Mouse (Mus musculus): ENCODE data around the gene Tenm4. TPM values are rescaled to one million over a fixed set of nuclear protein-coding genes. Genes with fewer than 3 reads are reported as not detected.

Tenm4 gene
- polyA plus RNA-seq, 1 experiment from 2014 or later = 24.0 TPM

DNA sequence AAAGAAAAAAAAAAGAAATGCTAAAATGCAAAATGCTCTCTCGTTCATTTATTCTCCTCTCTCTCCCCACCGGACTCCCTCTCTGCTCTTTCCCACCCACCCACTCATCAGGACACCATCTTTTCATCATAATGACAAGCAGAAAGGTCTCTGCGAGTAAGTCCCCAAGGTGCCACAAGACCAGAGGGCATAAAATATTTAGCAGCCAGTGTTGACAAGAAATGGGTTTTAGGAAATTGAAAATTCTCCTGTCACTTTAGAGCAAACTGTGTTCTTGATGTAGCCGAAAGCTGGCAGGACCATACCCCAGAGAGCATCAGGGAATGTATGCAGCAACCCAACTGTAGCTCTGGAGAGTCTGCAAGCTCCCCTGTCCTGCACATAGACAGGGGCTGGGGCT, 700.0 kb downstream of the Tenm4 start:
- Histone ChIP-seq H3K36me3 (peaks cover 6% of the 10 kb centered on the region; the same call in 1 of the 2 replicates), H3K27ac (no peak overlapping the region), H3K4me3 (replicated peaks) (no peak overlapping the region), H3K4me2 (no peak overlapping the region), H3K27me3 (replicated peaks) (no peaks in the 10 kb centered on the region), H3K4me1 (no peaks in the 10 kb centered on the region), H3K9ac (no peak overlapping the region), H3K9me3 (no peaks in the 10 kb centered on the region)
- 90% methylated on average over 4 of the region's 4 CpGs for WGBS
- ATAC-seq (ENCODE audit: insufficient read depth, low FRiP score, low read depth) = no peak

DNA sequence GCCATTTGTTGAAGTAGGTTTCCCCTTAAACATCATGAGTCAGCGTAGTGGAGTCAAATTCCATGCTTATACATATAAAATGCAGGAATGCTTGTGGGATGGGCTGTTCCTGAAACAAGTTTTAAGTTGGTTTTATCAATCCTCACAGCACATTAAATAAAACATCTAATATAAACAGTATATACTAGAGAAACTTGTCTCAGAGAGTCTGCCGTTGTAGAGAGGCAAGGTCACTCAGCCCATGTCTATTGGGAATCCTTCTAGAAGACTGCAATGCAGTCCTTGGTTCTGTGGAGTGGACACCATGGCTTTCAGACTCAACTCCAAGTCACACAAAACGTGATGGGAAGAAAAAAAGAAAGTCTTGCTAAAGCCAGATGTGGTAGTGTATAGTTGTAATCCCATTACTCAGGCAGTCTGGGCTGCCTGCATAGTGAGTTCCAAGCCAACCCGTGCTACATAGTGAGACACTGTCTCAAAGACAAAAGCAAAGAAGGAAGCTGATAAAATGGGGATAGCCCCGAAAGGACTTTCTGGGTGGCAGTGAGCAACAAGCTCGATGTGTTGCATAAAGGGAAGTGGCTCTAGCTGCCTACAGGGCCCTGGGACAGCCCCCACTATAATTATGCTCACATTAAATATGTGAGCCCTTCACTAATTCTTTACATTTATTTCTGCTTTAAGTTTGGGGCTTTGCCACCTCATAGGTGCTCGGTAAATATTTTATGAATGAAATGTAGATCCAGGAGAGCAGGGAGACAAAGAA, 707.6 kb downstream of the Tenm4 start:
- H3K27ac ChIP-seq = no peak overlapping the region
- 67% methylated on average over 7 of the region's 7 CpGs for WGBS

DNA sequence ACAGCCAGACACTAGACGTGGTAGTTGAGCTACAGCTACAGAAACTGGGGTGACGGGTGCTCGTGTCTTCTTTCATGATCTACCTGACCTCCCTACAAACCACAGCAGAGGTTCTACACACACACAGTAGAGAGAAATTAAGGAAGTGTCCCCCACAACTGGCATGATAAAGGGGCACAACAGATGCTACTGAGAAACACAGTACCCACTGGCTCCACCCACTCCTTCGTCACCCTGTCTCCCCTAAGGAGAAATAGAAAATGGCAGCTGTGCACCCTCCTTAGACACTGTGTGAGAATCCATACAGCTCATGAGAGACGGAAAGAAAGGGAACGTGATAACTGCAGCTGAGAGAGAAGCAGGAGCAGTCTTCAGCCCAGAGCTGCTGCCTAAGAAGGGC, 708.5 kb downstream of the Tenm4 start:
- Histone ChIP-seq H3K4me1 (no peaks in the 10 kb centered on the region), H3K4me3 (replicated peaks) (no peak overlapping the region), H3K36me3 (no peaks in the 10 kb centered on the region), H3K27me3 (replicated peaks) (no peaks in the 10 kb centered on the region), H3K27ac (no peak overlapping the region), H3K9me3 (no peaks in the 10 kb centered on the region), H3K9ac (no peak overlapping the region), H3K4me2 (no peak overlapping the region)
- WGBS = 85% methylated on average over 6 of the region's 6 CpGs
- ATAC-seq (ENCODE audit: insufficient read depth, low FRiP score, low read depth) = no peak

More for the DNA sequence above, 707.6 kb downstream of the Tenm4 start:
- ATAC-seq (ENCODE audit: insufficient read depth, low FRiP score, low read depth) = no peak
- Histone ChIP-seq H3K27me3 (replicated peaks) (no peaks in the 10 kb centered on the region), H3K4me2 (no peak overlapping the region), H3K4me3 (replicated peaks) (no peak overlapping the region), H3K9me3 (no peaks in the 10 kb centered on the region), H3K4me1 (no peaks in the 10 kb centered on the region), H3K36me3 (peaks cover 6% of the 10 kb centered on the region; the same call in 1 of the 2 replicates), H3K9ac (no peak overlapping the region)

DNA sequence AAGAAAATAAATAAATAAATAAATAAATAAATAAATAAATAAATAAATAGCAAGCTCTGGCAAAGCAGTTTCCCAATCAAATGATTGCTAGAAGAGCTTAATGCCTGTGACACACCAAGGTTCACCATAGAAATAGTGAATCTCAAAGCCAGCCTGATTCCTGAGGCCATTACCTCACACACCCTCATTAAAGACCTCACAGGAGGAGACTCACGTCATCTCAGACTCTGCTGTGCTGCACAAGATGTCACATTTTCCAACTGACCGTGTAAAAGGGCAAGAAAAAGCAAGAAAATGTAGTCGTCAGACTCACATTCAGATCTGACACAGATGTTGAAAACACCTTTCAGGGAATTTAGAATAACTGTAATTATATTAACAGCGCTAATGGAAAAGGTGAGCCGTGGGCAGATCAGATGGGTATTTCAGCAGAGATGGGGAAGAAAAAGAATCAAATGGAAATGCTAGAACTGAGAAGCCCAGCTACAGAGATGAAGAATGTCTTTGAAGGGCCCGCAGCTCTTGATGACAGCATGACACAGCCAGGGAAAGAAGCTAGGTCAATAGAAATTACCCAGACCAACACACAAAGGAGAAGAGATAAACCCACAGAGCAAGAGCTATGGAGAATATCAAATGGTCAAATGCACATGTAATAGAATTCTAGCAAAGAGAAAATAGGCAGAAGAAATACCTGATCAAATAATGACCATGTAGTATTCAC, 709.3 kb downstream of the Tenm4 start:
- H3K4me3 ChIP-seq (replicated peaks) = no peak overlapping the region
- WGBS = 80% methylated on average over 6 of the region's 6 CpGs
- no peaks in the 10 kb centered on the region for H3K27me3 ChIP-seq (replicated peaks)
- no peak for ATAC-seq (ENCODE audit: insufficient read depth, low FRiP score, low read depth)
- H3K9ac ChIP-seq = no peak overlapping the region
- H3K4me2 ChIP-seq = no peak overlapping the region
- H3K27ac ChIP-seq = no peak overlapping the region
- no peaks in the 10 kb centered on the region for H3K4me1 ChIP-seq
- H3K36me3 ChIP-seq = no peaks in the 10 kb centered on the region
- no peaks in the 10 kb centered on the region for H3K9me3 ChIP-seq

DNA sequence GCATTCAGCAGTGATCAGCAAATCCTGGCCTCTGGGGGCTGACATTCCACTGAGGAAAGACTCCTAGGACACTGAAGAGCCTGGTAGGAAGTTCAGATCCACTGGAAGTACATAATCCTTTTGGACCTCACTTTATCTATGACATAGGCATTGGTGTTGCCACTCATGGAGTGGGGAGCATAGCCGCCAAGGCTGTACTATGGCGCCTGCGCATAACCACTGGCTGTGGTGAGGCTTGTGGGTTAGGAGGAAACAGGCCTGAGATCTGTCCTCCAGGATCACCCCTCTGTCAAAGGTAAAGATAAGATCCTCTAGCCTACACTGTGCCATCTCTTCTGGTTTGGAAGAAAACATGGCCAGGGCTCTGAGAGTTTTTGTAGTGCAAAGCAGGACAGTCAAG, 712.3 kb downstream of the Tenm4 start:
- Histone ChIP-seq H3K27ac (no peak overlapping the region), H3K36me3 (no peaks in the 10 kb centered on the region), H3K4me1 (no peaks in the 10 kb centered on the region), H3K9ac (no peak overlapping the region), H3K9me3 (no peaks in the 10 kb centered on the region), H3K4me3 (replicated peaks) (no peak overlapping the region), H3K27me3 (replicated peaks) (no peaks in the 10 kb centered on the region), H3K4me2 (no peak overlapping the region)
- ATAC-seq (ENCODE audit: insufficient read depth, low FRiP score, low read depth) = no peak
- 97% methylated on average over 3 of the region's 3 CpGs for WGBS

DNA sequence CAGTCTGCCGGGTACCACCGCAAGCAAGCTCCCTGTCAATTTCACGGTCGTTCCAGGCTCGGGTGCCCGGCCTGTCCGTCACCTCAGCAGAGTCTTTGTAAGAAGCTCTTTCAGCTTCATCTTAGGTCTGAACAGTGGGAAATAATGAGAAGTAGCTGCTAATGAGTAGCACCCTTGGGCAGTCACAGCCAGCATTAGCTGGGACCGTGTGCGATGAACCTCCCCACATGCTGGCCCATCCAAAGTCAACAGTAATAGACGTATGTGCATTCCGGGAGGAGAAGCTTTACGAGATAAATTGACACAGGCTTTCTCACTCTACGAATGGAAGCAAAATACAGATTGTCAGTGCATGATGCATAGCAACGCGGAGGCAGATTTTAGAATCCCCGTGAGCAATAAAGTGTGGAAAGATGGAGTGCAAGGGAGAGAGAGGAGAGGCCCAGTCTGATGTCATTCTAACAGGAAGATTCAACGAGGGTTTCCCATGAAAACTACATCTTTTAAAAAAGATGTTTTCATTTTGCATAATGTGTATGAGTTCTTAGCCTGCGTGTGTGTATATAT, 716.1 kb downstream of the Tenm4 start:
- Histone ChIP-seq H3K4me2 (no peak overlapping the region), H3K27me3 (replicated peaks) (no peaks in the 10 kb centered on the region), H3K4me3 (replicated peaks) (no peak overlapping the region), H3K9ac (no peak overlapping the region), H3K4me1 (no peaks in the 10 kb centered on the region), H3K27ac (no peak overlapping the region), H3K36me3 (no peaks in the 10 kb centered on the region), H3K9me3 (no peaks in the 10 kb centered on the region)
- ATAC-seq (ENCODE audit: insufficient read depth, low FRiP score, low read depth) = no peak
- WGBS = 83% methylated on average over 18 of the region's 18 CpGs

DNA sequence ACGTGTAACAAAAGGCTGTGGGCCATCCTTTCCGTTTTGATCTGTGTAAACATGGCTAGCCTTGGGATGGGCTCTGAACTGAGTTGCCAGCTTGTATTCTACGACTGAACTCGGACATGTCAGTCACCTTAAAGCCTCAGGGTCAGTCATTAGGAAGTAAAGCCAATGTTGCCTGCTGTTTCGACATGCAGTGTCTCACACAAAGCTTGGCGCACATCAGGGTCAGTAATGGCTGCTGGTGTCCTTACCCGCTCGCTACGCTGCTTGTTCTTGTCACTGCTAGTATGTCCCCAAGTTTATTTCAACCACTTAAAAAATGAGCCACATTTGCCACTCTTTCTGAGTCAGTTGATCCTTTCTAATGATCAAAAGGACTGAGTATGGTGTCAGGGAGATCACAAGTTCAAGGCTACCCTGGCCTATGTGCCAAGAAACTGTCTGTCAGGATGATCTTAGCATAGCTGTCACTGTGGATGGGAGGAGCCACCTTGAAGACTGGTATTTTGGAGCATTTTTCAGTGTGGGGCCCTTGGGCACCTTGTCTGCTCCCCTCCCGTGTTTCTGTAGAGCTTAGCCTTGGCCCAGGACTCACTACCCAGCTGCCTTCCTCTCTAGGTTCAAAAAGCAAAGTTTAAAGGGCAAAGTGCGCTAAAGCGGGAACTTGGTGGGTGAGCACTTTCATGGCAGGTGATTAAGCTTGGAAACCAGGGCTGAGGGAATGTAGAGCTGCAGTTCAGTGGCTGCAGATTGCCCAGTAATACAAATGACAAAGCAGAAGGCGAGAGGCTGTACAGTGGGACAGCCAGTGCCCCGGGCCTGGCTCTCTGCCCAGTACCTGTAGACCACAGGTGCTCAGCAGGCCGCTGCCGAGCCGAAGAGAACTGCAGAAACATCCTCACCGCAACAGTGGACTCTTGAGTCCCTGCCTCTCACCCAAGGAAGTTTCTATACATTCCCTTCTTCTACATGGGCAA, 718.3 kb downstream of the Tenm4 start:
- H3K4me3 ChIP-seq (replicated peaks) = no peak overlapping the region
- H3K4me2 ChIP-seq = no peak overlapping the region
- WGBS = 88% methylated on average over 18 of the region's 18 CpGs
- H3K27ac ChIP-seq = no peak overlapping the region
- no peak overlapping the region for H3K9ac ChIP-seq
- H3K4me1 ChIP-seq = no peaks in the 10 kb centered on the region
- ATAC-seq (ENCODE audit: insufficient read depth, low FRiP score, low read depth) = no peak
- H3K9me3 ChIP-seq = no peaks in the 10 kb centered on the region
- H3K27me3 ChIP-seq (replicated peaks) = no peaks in the 10 kb centered on the region
- H3K36me3 ChIP-seq = 0 out of 2 replicates have a peak, but pooled peaks cover 7% of the 10 kb centered on the region

DNA sequence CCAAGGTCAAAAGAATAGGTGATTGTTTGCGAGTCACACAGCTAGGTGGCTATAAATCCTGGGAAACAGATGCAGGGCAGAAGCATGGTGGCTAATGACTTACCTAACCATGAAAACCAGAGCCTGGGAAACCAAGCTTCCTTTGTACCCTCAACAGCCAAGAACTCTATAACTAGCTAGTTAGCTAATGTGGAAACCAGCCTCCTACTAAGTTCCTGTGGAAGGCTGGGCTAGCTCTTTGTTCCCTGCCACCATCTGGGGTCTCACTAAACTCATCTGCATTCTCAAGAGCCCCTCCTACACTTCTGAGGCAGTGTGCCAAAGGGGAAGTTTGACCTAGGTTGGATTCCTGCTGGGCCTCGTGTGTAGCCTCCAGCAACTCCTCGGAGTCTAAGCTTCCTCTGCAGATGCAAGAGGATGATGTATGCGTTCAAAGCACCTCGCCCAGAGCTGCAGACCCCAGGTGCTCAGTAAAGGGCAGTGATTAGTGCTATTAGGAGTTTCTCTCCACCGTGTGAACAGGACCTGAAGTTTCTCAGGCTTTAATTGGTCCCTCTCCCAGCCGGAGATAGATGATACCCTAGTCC, 719.1 kb downstream of the Tenm4 start:
- H3K36me3 ChIP-seq = peaks cover 15% of the 10 kb centered on the region
- H3K27ac ChIP-seq = no peak overlapping the region
- H3K4me2 ChIP-seq = no peak overlapping the region
- H3K9me3 ChIP-seq = no peaks in the 10 kb centered on the region
- no peaks in the 10 kb centered on the region for H3K27me3 ChIP-seq (replicated peaks)
- H3K4me3 ChIP-seq (replicated peaks) = no peak overlapping the region
- WGBS = 42% methylated on average over 7 of the region's 7 CpGs
- no peak overlapping the region for H3K9ac ChIP-seq
- H3K4me1 ChIP-seq = no peaks in the 10 kb centered on the region
- no peak for ATAC-seq (ENCODE audit: insufficient read depth, low FRiP score, low read depth)

DNA sequence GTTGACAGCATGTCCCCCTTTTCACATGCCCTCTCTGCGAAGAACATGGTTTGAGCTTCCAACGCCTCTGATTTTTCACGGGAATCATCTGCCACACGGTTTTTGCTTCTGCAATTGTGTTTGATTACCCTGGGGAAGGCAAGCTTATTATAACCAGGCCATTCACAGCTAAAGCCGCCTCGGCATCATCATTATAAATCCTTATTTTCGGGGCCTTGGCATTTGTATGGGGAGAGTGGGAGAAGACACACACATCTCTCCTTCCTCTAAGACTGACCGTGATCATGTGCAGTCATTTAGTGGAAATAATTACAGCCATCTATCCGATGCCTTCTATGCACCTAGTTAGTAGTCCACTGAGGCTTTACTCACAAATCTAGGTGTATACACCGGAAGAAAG, 719.9 kb downstream of the Tenm4 start:
- Histone ChIP-seq H3K27me3 (replicated peaks) (no peaks in the 10 kb centered on the region), H3K4me2 (no peak overlapping the region), H3K4me3 (replicated peaks) (no peak overlapping the region), H3K36me3 (peaks cover 23% of the 10 kb centered on the region), H3K9me3 (no peaks in the 10 kb centered on the region), H3K4me1 (no peaks in the 10 kb centered on the region), H3K9ac (no peak overlapping the region), H3K27ac (no peak overlapping the region)
- ATAC-seq (ENCODE audit: insufficient read depth, low FRiP score, low read depth) = no peak
- 90% methylated on average over 10 of the region's 10 CpGs for WGBS

DNA sequence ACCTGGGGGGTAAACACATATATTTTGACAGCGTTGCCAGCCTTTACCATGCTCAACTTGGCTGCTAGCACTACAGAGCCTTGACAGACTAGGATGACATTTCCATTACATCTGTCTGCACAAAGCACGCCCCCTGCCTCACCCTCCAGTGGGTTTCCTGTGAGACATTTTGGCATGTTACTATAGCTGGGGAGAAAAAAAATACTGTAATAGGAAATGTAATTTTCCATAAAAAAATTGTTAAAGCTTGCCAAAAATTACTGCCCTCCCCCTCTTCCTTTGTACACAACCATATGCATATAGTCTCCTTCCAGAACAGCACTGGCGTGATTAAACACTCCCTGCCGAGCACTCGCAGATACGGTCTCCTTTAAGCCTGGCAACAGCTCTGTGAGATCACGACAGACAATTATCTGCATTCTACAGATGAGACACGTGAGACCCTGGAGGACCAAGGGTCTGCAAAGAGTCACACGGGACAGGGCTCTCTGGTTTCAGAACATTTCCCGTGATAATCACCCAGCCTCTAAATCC, 728.1 kb downstream of the Tenm4 start:
- Histone ChIP-seq H3K4me2 (no peak overlapping the region), H3K27me3 (replicated peaks) (no peaks in the 10 kb centered on the region), H3K36me3 (peaks cover 17% of the 10 kb centered on the region), H3K9ac (no peak overlapping the region), H3K9me3 (no peaks in the 10 kb centered on the region), H3K4me3 (replicated peaks) (no peak overlapping the region), H3K4me1 (peaks cover 6% of the 10 kb centered on the region; the same call in 1 of the 2 replicates), H3K27ac (peak overlapping the region; percentile 55)
- peak; percentile 72; the same call in 1 of the 2 replicates for ATAC-seq (ENCODE audit: insufficient read depth, low FRiP score, low read depth)
- 31% methylated on average over 10 of the region's 10 CpGs for whole genome bisulfite sequencing

DNA sequence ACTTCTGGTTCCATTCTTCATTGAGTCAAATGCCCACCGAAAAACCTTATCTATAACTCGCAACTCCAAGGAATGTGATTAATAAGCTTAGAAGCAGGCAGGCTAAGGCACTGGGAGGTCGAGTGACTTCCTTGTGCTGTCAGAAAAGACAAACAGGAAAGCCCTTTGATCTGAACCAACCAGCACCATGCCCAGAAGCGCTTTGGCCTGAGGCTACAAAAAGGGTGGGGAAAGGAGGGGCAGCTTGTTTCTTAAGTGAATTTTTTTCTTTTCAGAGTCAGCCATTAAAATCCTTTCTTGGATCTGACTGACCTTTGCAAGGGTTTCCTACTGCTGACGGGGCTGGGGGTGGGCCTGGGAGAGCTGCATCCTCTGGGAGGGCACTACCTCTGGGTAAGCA, 731.1 kb downstream of the Tenm4 start:
- ATAC-seq (ENCODE audit: insufficient read depth, low FRiP score, low read depth) = no peak
- no peaks in the 10 kb centered on the region for H3K36me3 ChIP-seq
- no peak overlapping the region for H3K9ac ChIP-seq
- H3K4me1 ChIP-seq = peaks cover 6% of the 10 kb centered on the region; the same call in 1 of the 2 replicates
- no peak overlapping the region for H3K27ac ChIP-seq
- H3K9me3 ChIP-seq = no peaks in the 10 kb centered on the region
- 31% methylated on average over 5 of the region's 5 CpGs for WGBS
- H3K4me3 ChIP-seq (replicated peaks) = no peak overlapping the region
- H3K27me3 ChIP-seq (replicated peaks) = no peaks in the 10 kb centered on the region
- H3K4me2 ChIP-seq = no peak overlapping the region

All from stomach, embryonic 15.5 days (tissue).